Mouse (Mus musculus): Measurements from ENCODE around the gene Syngr4.

DNA sequence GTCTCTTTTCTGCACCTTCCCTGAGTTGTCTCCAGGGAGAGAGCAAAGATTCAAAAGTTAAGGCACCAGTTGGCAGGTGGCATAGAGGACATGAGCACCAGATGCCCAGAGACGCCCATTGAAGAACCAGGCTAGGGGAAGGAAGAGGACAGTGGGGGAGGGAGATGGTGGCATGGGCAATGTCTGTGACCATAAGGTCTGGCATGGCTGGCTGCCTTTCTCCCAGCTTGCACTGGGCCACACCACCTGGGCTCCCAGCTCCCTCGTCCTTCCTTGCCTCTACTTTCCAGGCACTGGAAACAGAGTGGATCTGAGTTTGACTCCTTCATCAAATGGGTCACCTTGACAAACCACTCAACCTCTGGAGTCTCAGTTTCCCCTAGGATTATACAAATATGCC lies 3.9 kb downstream of the Syngr4 start:
- TF ChIP-seq CTCF (IDR thresholded peaks at IDR 0.05; ENCODE audit: low read depth) (no peak), EP300 (optimal IDR thresholded peaks at IDR 0.05) (no peak)
